ENCODE assay signal across 27 mouse cellular contexts in genomic region chr1:85955150-85955549, GRCm38 (mm10). TPM values are rescaled to one million over a fixed set of nuclear protein-coding genes. Genes with fewer than 3 reads are reported as not detected.
DNase-seq lines count a peak whose midpoint lies in the region; ATAC-seq and TF ChIP-seq lines count a peak whose summit lies in the region.
"Had no signal": no experiment of that assay in that cellular context is flagged by ENCODE, and none has a peak within 500 bp of the region (broad histone marks: within the 10 kb centered on the region; RNA-seq: fewer than 3 reads in every experiment).

No protein-coding gene starts in this region.

- H3K4me2 ChIP-seq in heart, embryonic 14.5 days (ENCODE audit: low read length): no peak overlapping the region
- H3K4me2 ChIP-seq in lung, embryonic 14.5 days: no peak overlapping the region
- H3K4me2 ChIP-seq: embryonic facial prominence, embryonic 12.5 days; embryonic facial prominence, embryonic 15.5 days; forebrain, embryonic 12.5 days had no signal

- no peak for DNase-seq in heart, postnatal 36 days
- DNase-seq in lung, embryonic 14.5 days: peak; percentile 23
- no peak for DNase-seq in lung, postnatal 25 days (ENCODE audit: low spot score)
- peak; percentile 26 for DNase-seq in NIH3T3 (ENCODE audit: low read depth)
- no peak for DNase-seq in urinary bladder, adult 2 months (ENCODE audit: low spot score)
- DNase-seq in gastrocnemius, adult 2 months: no peak
- DNase-seq: adrenal gland, adult 2 months; adrenal gland, postnatal 10 days; adrenal gland, postnatal 25 days; cerebellum, adult 11 months; cerebellum, adult 18-20 months; cerebellum, adult 8-10 months; cerebellum, adult 9-11 months; cerebellum, postnatal 14 days; cerebellum, postnatal 36 days; embryo, embryonic 11 days; forebrain, postnatal 0 days had no signal

- no peak overlapping the region for H3K27ac ChIP-seq in heart, embryonic 14.5 days (replicated peaks in 1 of 2; ENCODE audit: control insufficient read depth in 1 of 2, insufficient read depth in 1 of 2, low read depth in 2 of 2, low read length in 2 of 2)
- H3K27ac ChIP-seq in lung, embryonic 14.5 days (ENCODE audit: low read depth): no peak overlapping the region
- no peak overlapping the region for H3K27ac ChIP-seq in gastrocnemius, adult 2 months
- H3K27ac ChIP-seq: embryonic facial prominence, embryonic 12.5 days; embryonic facial prominence, embryonic 15.5 days; forebrain, embryonic 10.5 days; forebrain, embryonic 12.5 days had no signal

- TF ChIP-seq CTCF in lung, embryonic 14.5 days (IDR thresholded peaks at IDR 0.05; ENCODE audit: low read depth): no peak
- no peak for TF ChIP-seq CTCF in gastrocnemius, adult 2 months (IDR thresholded peaks at IDR 0.05)

- H3K9me3 ChIP-seq in heart, embryonic 14.5 days (ENCODE audit: control insufficient read depth, low read length): no peaks in the 10 kb centered on the region
- no peaks in the 10 kb centered on the region for H3K9me3 ChIP-seq in lung, embryonic 14.5 days (ENCODE audit: low read depth, low read length)
- H3K9me3 ChIP-seq: embryonic facial prominence, embryonic 12.5 days; embryonic facial prominence, embryonic 15.5 days; forebrain, embryonic 10.5 days; forebrain, embryonic 12.5 days; G1E had no signal

- intact Hi-C loops in heart, postnatal 36 days (cut with DNase I): no loop called here
- intact Hi-C loops in gastrocnemius, adult 2 months (cut with DNase I): no loop called here

- H3K27me3 ChIP-seq in heart, embryonic 14.5 days (ENCODE audit: control insufficient read depth, insufficient read depth, low read length): no peaks in the 10 kb centered on the region
- H3K27me3 ChIP-seq in lung, embryonic 14.5 days (ENCODE audit: insufficient read depth, low read length): no peaks in the 10 kb centered on the region
- H3K27me3 ChIP-seq: embryonic facial prominence, embryonic 12.5 days; embryonic facial prominence, embryonic 15.5 days; forebrain, embryonic 12.5 days had no signal

- 0 out of 2 replicates have a peak overlapping the region, but pooled peaks have one; percentile 11 for H3K9ac ChIP-seq in heart, embryonic 14.5 days (ENCODE audit: low read length)
- H3K9ac ChIP-seq in lung, embryonic 14.5 days: no peak overlapping the region
- H3K9ac ChIP-seq: embryonic facial prominence, embryonic 12.5 days; embryonic facial prominence, embryonic 15.5 days; forebrain, embryonic 12.5 days; forebrain, postnatal 0 days had no signal

- no peak overlapping the region for H3K4me3 ChIP-seq in heart, embryonic 14.5 days (ENCODE audit: control insufficient read depth in 1 of 2, insufficient read depth in 1 of 2, low read depth in 1 of 2, low read length in 2 of 2)
- no peak overlapping the region for H3K4me3 ChIP-seq in lung, embryonic 14.5 days (ENCODE audit: low read depth, low read length)
- H3K4me3 ChIP-seq in gastrocnemius, adult 2 months: no peak overlapping the region
- H3K4me3 ChIP-seq: embryonic facial prominence, embryonic 12.5 days; embryonic facial prominence, embryonic 15.5 days; erythroblast, embryonic 14.5 days; forebrain, embryonic 10.5 days; forebrain, embryonic 12.5 days had no signal

- no peaks in the 10 kb centered on the region for H3K36me3 ChIP-seq in heart, embryonic 14.5 days (ENCODE audit: control insufficient read depth, insufficient read depth, low read length)
- no peaks in the 10 kb centered on the region for H3K36me3 ChIP-seq in lung, embryonic 14.5 days (ENCODE audit: insufficient read depth)
- H3K36me3 ChIP-seq: embryonic facial prominence, embryonic 12.5 days; embryonic facial prominence, embryonic 15.5 days; forebrain, embryonic 10.5 days; forebrain, embryonic 12.5 days; G1E had no signal

- peaks cover 40 to 60% of the 10 kb centered on the region in 2 experiments for H3K4me1 ChIP-seq in heart, embryonic 14.5 days (ENCODE audit: control insufficient read depth in 2 of 2, insufficient read depth in 2 of 2, low read length in 2 of 2)
- H3K4me1 ChIP-seq in lung, embryonic 14.5 days (ENCODE audit: insufficient read depth): no peaks in the 10 kb centered on the region
- H3K4me1 ChIP-seq: forebrain, embryonic 10.5 days; forebrain, embryonic 12.5 days had no signal

- no peak for ATAC-seq in heart, embryonic 14.5 days (ENCODE audit: insufficient number of reproducible peaks, insufficient read depth, low FRiP score, low read depth)
- no peak for ATAC-seq in lung, embryonic 14.5 days (ENCODE audit: insufficient read depth)
- ATAC-seq: forebrain, embryonic 14.5 days; forebrain, postnatal 0 days had no signal

- 68% methylated on average over 3 of the region's 3 CpGs for WGBS in heart, embryonic 14.5 days
- 75% methylated on average over 3 of the region's 3 CpGs for WGBS in lung, embryonic 14.5 days

RNA-seq across cellular contexts. Expression of gene Gpr55, which starts 5.7 kb away (rescaled TPM):
- polyA plus RNA-seq in heart, embryonic 14.5 days (2014; fragmentation: Nextera tagmentation; extraction: Ambion mirVana): 0.07 TPM in 1 of 2 replicates, not detected in the other
- not detected for total RNA-seq in heart, postnatal 36 days (2021)
- not detected in 2 replicates for polyA plus RNA-seq in lung, embryonic 14.5 days (2014; fragmentation: Nextera tagmentation; extraction: Ambion mirVana)
- 0.06 and 0.08 TPM in 2 replicates for polyA plus RNA-seq in urinary bladder, adult 2 months (2012; rRNA removed)
- total RNA-seq in gastrocnemius, adult 2 months (2021): not detected
- total RNA-seq: common myeloid progenitor, adult 5-6 weeks had no signal
- polyA plus RNA-seq: C2C12; erythroblast, embryonic 14.5 days; forebrain, embryonic 10.5 days; forebrain, embryonic 12.5 days; forebrain, embryonic 14.5 days had no signal

RNA-seq across cellular contexts. Expression of gene 4933407L21Rik, which starts 26.9 kb away (rescaled TPM):
- 0.11 and 0.26 TPM in 2 replicates for polyA plus RNA-seq in heart, embryonic 14.5 days (2014; fragmentation: Nextera tagmentation; extraction: Ambion mirVana)
- total RNA-seq in heart, postnatal 36 days (2021): not detected
- not detected in 2 replicates for polyA plus RNA-seq in lung, embryonic 14.5 days (2014; fragmentation: Nextera tagmentation; extraction: Ambion mirVana)
- polyA plus RNA-seq in urinary bladder, adult 2 months (2012; rRNA removed): 0.08 and 0.41 TPM in 2 replicates
- under 1 TPM in 1 of 2 experiments, not detected in 1; 0.36 TPM for total RNA-seq in gastrocnemius, adult 2 months (2021)
- total RNA-seq: common myeloid progenitor, adult 5-6 weeks had no signal
- polyA plus RNA-seq: adrenal gland, adult 2 months; C2C12; erythroblast, embryonic 14.5 days; G1E had no signal

Comparison
In these comparisons a context has a peak if more than half of its experiments do, and no peak if none do; other contexts are left out.
1. DNase-seq: peak in lung, embryonic 14.5 days (single experiment) and NIH3T3 (single experiment); none in heart, postnatal 36 days (0 of 2), lung, postnatal 25 days (single experiment), urinary bladder, adult 2 months (single experiment) and gastrocnemius, adult 2 months (single experiment).